Mouse (Mus musculus) brain, adult 10 weeks (tissue): ENCODE data around the gene Fam187a. TPM values are rescaled to one million over a fixed set of nuclear protein-coding genes. Genes with fewer than 3 reads are reported as not detected.

Source experiments
- polyA plus RNA-seq: library from polyadenylated mRNA; stranded (reverse); fragments of 350-450 nt; fragmentation: Illumina TruSeq; extraction: RNeasy Lipid Tissue Mini Kit (QIAGEN cat#74804); gene quantifications from one replicate; pipeline ENCODE4 v1.2.3, GENCODE M21; 2015; ENCODE audit warnings: low read depth, low replicate concordance

Gene Fam187a
- 0.30 TPM for polyA plus RNA-seq

GRCm38 (mm10) chr11:102884616-102885219 lies at the start of gene Fam187a:
TSS of gene Fam187a (plus strand) at chr11:102885169.

GRCm38 (mm10) chr11:102835549-102835948 lies 49.4 kb upstream of the Fam187a start, which contains the start of gene Higd1b:
TSS of gene Higd1b (plus strand) at chr11:102835849.

GRCm38 (mm10) chr11:102880585-102881313 lies 4.2 kb upstream of the Fam187a start, which contains the start of the genes Eftud2 and Ccdc103:
TSS of gene Eftud2 (minus strand) at chr11:102880985.
TSS of gene Ccdc103 (plus strand) at chr11:102881204.

GRCm38 (mm10) chr11:102900763-102901162 lies 15.8 kb downstream of the Fam187a start, which contains the start of gene Gfap:
TSS of gene Gfap (minus strand) at chr11:102900912.

GRCm38 (mm10) chr11:102924557-102925350 lies 39.8 kb downstream of the Fam187a start, which contains the start of gene Kif18b:
TSS of gene Kif18b (minus strand) at chr11:102925124.

Other genes with a start within 250 kb of the Fam187a start
- not detected for gene Meioc, start 221.5 kb upstream of the Fam187a start, polyA plus RNA-seq
- gene Ccdc43, start 187.4 kb upstream of the Fam187a start, polyA plus RNA-seq: 28.9 TPM
- gene Adam11, start 123.7 kb upstream of the Fam187a start, polyA plus RNA-seq: 85.8 TPM
- gene Gjc1, start 65.5 kb upstream of the Fam187a start, polyA plus RNA-seq: 6.2 TPM
- 11.2 TPM for gene Higd1b, start 49.3 kb upstream of the Fam187a start, polyA plus RNA-seq
- gene Eftud2, start 4.2 kb upstream of the Fam187a start, polyA plus RNA-seq: 80.2 TPM
- gene Ccdc103, start 4.0 kb upstream of the Fam187a start, polyA plus RNA-seq: 4.4 TPM
- 158 TPM for gene Gfap, start 15.7 kb downstream of the Fam187a start, polyA plus RNA-seq
- gene Kif18b, start 40.0 kb downstream of the Fam187a start, polyA plus RNA-seq: 0.13 TPM
- 9.2 TPM for gene C1ql1, start 61.5 kb downstream of the Fam187a start, polyA plus RNA-seq
- 87.5 TPM for gene Nmt1, start 143.0 kb downstream of the Fam187a start, polyA plus RNA-seq
- gene Dcakd, start 143.2 kb downstream of the Fam187a start, polyA plus RNA-seq: 42.0 TPM
- gene Plcd3, start 216.5 kb downstream of the Fam187a start, polyA plus RNA-seq: 12.3 TPM
- gene Acbd4, start 216.5 kb downstream of the Fam187a start, polyA plus RNA-seq: 55.3 TPM
- gene Hexim1, start 231.1 kb downstream of the Fam187a start, polyA plus RNA-seq: 34.8 TPM
- gene Hexim2, start 247.3 kb downstream of the Fam187a start, polyA plus RNA-seq: 18.1 TPM